Mouse (Mus musculus): ENCODE measurements around the gene Pde8b. TPM values are rescaled to one million over a fixed set of nuclear protein-coding genes. Genes with fewer than 3 reads are reported as not detected.
A peak's percentile ranks its signal among the peaks of the same experiment; 100 is the strongest.

Pde8b gene
- total RNA-seq (2021) = 10 to 100 TPM; 56.3 to 59.2 TPM
- long read RNA-seq, full-length matches to known transcripts = 2 of 53 reads
- long read RNA-seq, partial matches to known transcripts = 2 of 53 reads
- long read RNA-seq, other reads (novel, unspliced or antisense) = 49 of 53 reads

DNA sequence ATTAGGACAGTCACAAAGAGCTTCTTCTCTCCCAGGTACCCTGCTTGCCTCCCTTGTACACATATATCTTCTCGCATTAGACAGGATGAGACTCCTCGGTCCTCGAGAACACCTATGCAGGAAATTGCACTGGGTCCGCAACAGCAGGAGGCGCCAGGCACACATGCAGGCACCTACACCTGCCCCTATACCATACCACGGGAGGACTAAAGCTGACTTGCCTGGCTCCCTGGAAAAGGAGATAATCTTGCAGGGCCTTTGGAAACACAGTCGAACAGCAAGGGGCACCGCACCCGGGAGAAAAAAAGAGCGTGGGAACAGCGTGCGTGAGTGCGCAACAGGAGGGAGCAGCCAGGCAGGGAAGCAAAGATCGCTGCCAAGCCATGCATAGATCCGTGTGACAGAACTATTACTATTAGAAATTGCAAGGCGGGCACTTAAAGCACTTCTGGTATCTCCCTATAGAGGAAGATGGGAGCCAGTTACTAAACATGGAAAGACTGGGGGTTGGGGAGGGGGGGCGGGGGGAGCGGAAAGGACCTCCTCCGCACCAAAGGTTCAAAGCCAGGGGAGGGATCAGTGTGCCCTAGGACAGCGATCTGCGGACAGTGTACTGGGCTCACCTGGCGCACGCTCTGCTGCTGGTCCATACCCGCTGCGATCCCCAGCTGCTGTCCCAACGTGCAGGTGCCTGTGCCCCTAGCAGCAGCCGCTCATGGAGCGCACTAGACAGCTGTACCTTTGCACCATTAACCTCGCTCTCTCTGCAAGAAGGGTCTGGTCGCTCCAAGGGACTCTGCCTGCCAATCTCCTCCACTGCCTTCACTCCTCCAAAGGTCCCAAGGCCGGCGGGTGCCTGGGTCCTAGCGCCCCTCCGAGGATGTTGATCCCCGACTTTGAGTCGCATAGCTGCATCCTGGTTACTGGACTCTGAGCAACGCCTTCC lies at the start of gene Pde8b:
Gene Pde8b (minus strand): TSS at position 826 of the 946 bp plus-strand sequence.
- peak; percentile 12 to 24 for DNase-seq (ENCODE audit: low spot score in 2 of 2)

DNA sequence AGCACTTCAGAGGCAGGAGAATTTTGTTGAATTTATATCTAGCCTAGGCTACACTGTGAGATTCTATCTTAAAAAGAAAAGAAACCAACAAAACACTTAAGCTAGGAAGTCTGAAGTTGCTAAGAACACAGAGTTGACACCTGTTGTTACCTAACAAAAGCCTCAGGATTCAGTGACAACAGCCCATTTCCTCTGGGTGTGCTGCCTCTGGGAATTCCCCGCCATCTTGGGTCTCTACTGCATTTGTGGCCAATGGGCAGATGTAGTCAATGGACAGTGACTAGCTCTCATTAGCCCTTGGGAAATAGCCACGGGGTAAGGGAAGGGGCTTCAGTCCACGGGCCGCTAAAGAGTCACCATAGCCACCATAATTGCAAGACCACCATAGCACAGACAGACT lies 41.8 kb upstream of the Pde8b start:
- DNase-seq (ENCODE audit: low spot score in 2 of 2) = no peak

DNA sequence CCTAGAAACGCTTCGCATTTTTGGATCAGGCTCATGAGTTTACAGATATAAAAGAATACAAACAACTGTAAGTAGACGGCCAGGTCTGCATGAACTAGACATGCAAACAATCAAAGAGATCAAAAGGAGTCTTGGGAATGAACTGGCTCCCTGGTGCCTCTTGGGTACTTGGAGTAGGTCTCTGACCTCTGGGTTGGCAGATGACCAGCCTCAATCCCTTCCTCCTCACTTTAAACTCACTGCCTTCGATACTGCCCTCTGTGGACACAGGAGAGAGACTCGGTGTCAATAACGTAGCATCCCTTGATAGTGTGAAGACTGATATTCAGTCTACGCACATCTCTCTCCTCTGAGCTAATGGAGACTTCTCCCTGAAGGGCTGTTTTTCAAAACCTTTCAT lies 37.9 kb upstream of the Pde8b start:
- no peak for DNase-seq (ENCODE audit: low spot score in 2 of 2)

DNA sequence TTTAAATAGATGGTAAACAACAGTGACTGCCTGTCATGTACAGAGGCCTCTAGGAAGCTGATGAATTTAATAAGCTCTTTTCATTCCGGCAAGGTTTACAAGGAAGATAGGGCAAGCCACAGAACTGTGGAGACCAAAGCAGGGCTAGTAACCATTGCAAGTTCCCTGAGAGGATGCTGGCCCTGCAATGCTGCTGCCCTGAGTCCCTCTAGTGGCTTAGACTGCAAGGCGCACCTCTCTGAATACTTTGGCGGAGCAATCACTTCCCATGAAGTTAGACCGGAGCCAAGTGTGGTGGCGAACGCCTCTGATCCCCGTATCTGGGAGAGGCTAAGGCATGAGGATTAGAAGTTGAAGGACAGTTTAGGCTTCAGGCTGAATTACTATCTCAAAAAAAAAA lies 36.9 kb upstream of the Pde8b start:
- peak; percentile 79 to 85 for DNase-seq (ENCODE audit: low spot score in 2 of 2)

DNA sequence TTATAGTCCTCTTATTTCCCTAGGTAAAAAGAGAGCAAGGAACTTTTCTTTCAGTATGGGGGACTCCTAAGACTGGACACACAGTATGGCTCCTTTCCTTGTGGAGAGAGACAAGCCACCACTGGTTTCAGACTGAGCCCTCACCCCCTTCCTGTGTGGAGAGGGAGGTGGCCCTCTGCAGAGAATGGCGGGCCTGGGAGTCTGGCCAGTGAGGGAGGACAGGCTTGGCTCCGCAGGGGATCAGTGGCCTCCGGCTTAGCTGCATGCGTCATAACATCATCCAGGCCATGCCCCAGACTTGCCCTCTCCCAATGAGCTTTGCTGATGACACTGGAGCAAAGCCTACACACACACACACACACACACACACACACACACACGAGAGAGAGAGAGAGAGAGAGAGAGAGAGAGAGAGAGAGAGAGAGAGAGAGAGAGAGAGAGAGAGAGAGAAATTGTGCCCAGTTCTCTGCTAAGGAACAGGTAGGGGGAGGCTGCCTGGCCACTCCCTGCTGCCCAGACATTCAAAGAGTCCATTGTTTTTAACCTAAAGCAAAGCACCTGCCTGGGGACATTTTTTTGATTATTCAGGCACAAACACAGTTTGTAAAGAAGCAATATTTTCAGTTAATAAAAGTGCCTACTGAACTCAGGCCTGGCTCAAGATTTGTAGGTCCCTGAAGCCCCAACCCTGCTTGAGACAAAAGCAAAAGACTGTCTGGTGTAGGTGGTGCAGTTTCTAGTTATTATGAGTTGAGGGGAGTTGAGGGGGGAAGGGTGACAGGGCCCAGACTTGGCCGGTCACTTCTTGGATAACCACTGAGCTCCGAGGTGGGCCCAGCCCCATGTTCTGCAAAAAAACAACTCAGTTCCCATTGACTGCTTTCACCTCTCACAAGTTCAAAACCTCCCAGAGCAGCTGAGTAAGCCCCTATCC lies 31.9 kb upstream of the Pde8b start:
- peak in 1 of 2 experiments; percentile 24 for DNase-seq (ENCODE audit: low spot score in 2 of 2)

DNA sequence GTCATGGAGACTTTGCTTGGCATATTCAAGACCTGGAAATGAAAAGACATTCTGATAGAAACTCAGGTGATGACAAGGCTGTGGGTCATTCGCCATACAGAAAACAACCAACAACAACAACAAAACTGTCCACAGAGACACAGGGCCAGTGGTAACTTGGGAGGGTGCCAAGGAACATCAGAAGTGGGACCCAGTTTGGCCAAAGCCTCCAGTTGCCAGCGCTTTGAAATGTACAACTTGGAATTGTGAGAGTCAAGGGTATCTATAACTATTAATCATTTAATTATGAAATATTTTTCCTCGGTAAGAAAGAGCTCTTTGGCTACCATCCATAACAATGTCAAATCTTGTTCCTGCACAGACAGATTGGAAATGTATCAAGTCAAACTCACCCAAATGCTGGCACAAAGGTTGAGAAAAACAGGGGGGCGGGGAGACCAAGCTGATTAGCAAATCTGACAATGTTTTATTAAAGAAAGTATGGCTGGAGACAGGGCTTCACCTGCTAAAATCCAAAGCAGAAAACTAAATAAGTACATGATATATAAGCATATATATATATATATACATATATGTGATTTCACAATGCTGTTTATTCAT lies 28.4 kb upstream of the Pde8b start:
- no peak for DNase-seq (ENCODE audit: low spot score in 2 of 2)

DNA sequence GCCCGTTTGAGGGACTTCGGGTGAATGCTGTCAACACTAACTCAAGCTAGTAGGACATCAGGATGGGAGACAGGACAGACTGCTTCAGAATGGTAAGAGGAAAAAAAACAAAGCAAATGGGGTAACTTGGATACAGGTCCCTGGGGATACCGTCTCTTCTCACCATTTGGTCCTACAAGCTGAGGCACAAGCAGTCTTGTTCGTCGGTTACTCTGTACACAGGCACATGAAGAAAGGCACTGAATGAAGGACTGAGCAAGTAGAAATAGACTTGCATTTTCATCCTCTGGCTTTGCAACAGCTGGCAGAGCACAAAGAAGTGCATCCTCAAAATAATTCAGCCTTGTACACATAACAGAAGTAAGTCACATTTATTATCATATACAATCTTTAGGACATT lies 14.6 kb upstream of the Pde8b start:
- DNase-seq (ENCODE audit: low spot score in 2 of 2) = no peak

DNA sequence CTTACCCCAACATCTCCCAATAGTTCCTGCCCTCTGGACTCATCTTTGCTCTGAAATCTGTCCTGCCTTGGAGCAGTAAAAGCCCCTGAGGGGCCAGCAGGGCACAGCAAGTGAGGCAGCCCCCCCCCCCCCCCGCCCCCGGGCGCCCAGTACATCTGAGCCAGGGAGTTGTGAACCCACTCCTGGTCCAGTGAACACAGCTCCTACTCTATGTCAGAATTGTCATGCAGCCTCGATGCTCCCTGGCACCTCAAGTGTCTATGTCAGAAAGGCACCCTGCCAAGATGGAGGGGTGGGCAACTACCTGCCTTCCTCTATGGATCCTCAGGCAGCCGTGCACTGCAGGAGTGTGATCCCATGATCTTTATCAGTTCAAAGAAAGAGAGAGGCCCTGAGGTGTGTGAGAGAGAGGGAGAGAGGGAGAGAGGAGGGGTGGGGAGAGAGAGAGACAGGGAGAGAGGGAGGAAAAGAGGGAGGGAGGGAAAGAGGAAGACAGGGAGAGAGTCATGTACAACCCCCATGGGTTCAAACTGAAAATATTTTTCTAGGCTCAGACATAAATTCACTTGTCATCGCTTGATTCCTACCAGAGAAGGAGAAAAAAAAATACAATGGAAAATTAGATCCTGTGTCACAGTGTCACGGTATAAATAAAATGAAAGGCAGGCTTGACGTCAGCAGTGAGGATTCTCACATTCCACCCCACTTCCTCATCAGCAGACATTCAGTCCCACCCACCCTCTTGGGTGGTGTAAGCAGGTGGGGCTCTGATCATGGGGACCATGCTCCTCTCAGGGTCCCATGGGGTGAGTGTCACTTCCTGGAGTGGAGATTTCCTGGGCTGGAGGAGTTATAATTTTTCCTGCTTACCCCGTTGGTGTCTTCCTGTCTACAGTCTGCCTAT lies 11.0 kb upstream of the Pde8b start:
- DNase-seq (ENCODE audit: low spot score in 2 of 2) = no peak

DNA sequence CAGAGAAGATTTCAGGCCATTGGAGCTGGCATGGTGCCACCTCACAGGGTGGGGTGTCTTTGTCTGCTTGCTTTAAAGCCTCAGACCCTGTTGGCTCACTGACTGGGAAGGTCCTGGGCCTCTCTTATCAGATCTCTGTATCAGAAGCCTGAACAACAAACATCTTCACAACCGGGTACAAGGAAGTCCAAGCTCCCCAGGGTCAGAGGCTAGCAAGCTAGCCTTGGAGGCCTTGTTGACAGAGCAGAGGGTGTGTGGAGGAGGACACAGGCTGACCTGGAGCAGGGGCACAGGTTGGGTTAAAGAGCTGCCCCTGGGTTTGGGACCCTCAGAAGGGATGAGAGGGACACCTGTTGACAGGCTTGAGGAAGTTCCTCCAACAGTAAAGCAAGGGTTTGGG lies 10.3 kb upstream of the Pde8b start:
- no peak for DNase-seq (ENCODE audit: low spot score in 2 of 2)

DNA sequence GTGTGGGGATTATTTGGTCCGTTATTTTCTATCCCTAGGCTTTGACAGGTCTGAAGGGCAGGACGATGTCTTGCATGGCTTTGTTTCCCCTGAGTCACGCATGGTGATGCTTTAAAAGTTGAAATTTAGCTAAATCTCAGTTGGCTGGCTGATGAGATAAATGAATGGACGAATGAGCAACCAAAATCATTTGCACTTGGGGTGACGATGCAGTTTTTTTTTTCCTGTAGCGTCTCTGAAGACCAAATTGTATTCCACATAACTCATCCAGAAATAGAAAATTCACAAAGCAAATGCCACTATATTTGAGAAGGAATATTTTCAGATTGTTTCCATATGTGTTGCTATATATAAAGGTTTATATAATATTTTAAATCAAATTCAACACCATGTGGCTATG lies 6.9 kb upstream of the Pde8b start:
- no peak for DNase-seq (ENCODE audit: low spot score in 2 of 2)

DNA sequence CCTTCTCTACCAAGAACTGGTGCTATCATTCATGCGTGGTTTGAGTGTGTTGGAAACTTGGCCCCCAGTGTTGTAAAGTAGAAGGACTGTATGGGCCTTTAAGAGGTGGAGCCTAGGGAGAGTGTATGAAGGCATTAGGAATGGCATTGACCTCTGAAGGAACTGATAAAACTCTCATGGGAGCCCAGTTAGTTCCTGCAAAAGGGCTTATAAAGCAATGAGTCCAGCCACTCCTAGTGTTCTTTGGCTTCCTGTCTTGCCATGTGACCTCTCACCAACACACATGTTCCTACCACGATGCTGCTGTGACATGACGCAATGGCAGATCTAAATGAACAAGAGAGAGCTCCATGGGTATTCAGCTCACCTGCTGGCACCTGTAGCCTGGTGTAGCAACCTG lies 4.9 kb upstream of the Pde8b start:
- no peak for DNase-seq (ENCODE audit: low spot score in 2 of 2)

DNA sequence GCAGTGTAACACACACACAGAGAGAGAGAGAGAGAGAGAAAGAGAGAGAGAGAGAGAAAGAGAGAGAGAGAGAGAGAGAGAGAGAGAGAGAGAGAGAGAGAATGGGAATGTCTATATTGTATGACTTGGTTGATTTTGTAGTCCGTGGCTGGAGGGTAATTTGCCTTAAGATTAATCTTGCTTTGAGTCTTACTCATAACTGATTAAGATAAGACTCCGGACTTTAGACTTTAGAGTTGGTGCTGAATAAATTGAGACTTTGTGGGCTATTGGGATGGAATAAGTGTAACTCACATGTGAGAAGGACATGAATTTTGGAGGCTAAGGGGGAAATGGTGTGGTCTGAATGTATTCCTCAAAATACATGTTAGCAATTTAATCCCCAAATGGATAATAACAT lies 7.1 kb downstream of the Pde8b start:
- no peak for DNase-seq (ENCODE audit: low spot score in 2 of 2)

DNA sequence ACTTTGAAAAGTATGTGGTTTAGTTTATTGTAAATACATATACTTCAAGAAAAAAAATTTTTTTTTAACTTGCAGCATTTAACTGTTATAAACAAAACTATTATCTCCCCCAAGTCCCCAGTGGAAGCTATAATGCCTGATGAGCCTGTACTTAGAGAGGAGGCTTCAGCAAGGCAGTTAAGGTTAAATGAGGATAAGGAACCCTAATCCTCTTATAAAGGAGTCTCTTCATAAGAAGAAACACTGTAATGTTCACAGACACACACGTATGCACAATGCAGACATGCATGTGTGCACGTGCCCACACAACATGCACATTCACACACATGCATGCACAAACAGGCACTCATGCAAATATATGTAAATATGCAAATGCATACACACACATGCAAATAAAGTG lies 12.6 kb downstream of the Pde8b start:
- DNase-seq (ENCODE audit: low spot score in 2 of 2) = no peak

DNA sequence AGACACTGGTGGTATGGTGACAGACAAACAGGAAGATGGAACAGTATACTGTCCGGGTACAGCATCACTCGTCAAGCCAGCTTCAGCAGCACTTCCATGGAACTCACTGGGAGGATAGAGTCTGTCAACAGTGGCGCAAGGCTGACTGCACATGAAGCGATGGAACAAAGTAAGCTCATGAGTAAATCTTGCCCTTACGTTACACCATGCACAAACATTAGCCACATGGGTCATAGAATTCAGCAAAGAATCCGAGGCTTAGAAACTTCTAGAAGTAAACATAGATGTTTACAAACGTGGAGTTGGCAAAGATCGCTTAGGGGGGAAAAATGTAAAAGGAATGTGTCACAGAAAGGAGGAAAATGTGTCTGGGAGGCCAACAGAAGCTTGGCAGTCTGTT lies 14.9 kb downstream of the Pde8b start:
- DNase-seq (ENCODE audit: low spot score in 2 of 2) = no peak

DNA sequence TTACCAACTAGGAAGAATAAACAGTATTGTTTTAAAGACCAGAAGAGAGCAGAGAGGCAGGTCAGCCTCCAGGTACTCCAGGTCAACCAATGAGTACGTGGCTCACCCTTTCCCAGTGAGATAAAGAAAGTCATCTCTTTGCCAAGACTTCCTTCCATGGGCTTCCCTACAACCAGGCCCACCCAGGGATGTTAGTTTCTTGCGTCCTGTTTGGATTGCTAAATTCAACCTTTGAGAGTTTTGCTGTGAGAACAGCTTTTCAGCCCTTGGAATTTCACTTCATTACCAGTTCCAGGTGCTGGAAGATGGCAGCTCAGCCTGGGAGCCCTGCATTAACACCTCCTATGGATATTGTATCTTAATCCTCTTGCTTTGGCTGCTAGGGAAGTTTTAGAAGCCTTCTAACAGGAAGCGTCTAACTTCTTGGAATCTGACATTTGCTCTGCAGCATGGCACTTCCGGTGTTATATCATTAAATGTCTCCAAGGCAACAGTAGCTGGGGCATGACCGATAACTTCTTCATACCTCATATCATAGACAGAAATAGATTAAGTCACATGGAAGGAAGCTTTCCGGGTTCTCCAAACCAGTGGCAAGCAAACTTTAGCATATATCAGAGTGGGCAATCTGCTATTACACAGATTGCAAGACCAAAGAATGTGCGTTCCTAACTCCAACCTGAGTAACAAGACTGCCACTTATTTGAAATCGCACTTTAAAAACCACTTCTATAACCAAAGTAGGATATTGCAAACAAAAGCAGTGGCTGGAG lies 18.6 kb downstream of the Pde8b start:
- DNase-seq (ENCODE audit: low spot score in 2 of 2) = no peak

DNA sequence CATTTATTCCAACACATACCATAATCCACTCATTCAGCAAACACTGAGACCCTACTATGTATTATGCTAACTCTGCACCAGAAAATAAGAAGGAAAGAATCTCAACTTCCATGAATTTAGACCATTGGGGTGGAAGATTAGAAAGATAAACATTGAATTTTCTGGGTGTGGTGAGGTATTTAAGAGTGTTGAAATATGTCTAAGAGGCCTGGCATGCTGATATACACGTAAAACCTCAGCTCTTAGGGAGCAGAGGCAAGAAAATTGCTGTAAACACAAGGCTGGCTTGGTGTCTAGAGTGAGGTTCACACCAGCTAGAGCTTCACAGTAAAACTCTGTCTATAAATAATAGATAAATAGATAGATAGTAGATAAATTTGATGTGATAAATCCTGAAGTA lies 19.8 kb downstream of the Pde8b start:
- DNase-seq (ENCODE audit: low spot score in 2 of 2) = no peak

DNA sequence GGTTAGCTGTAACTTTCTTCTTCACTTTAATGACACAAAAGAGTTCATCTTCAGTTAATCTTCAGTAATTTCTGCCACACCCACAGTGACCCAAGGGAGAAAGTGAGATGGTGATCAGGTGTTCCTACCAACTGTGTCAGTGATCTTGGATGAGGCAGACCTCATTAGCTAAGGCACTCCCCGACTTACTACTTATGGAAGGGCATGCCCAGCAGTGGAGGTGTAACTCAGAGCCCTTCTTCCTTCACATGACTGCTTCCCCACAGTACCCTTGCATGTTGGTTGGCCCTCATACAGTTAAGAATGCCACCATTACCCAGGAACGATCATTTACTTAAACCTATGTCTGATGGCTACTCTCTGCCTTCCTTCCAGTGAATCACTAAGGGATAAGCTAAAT lies 25.6 kb downstream of the Pde8b start:
- DNase-seq (ENCODE audit: low spot score in 2 of 2) = no peak

DNA sequence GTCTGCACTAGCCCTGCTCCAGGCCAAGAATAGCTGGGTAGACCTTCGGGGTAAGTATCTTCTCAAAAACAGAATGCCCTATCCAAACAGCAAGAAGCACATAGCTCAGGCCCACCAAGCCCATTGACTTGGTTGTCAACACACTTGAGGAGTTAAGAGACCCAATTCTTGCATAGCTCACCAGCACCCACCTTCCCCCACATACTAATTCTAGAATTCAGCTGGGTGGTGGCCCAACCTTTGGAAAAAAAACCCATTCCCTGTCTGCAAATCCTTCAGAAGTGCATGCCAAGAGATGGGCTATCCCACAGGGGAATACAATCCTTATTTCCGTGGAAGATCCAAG lies 26.7 kb downstream of the Pde8b start:
- no peak for DNase-seq (ENCODE audit: low spot score in 2 of 2)

DNA sequence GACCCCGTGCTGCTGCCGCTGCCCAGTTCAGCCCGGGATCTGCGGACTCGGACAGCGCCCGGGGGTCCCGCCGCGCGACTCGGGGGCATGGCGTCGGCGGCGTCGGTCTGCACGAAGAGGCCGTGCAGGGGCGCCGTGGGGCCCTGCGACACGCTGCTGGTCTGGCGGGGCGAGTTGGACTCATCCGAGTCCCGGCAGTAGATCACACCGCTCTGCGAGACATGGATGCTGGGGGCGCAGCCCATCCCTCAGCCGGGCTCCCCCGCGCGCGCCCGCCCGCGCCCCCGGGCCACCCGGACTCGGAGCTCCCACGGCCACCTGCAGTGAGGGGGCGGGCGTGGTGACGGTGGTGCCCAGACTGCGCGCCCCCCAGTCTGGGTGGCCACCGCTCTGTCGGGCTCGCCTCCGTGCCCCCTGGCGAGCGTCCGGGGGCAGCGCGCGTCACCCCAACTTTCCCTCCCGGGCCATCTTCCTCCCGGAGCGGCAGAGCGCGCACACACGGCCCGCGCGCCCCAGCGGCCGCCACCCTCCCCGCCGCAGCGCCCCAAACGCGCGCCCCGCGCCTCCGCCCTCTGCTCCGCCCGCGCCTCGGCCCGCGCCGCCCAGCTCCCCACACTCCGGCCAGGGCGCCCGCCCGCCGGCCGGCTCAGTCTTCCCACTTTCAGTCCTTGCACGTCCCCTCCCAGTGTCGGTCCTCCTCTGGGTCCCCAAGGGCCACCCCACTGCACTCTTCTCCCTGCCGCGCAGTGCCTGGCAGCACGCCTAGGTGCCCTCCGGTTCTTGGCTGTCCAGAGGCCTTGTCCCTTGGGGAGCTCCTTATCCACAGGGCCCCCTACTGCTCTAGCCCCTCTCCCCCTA lies 27.3 kb downstream of the Pde8b start:
- peak; percentile 59 to 65 for DNase-seq (ENCODE audit: low spot score in 2 of 2)
